Mouse (Mus musculus): ENCODE results near the gene Dph1.

GRCm38 (mm10) chr11:75201721-75202120, 10.7 kb upstream of the Dph1 start:
- no peak for TF ChIP-seq CTCF (conservative IDR thresholded peaks at IDR 0.05; ENCODE audit: low read length)
- no peak for TF ChIP-seq POU5F1 (IDR thresholded peaks at IDR 0.05; ENCODE audit: borderline replicate concordance, low read length)

Measured in E14TG2a.4 (cell line).